Mouse (Mus musculus) 3134 (cell line): ENCODE data around the gene Erbin.
A peak's percentile ranks its signal among the peaks of the same experiment; 100 is the strongest.

Experiments used
- DNase-seq: peaks from one replicate; pipeline ENCODE4 v3.0.0-alpha.2; 2011; ENCODE audit warnings: low spot score; ENCODE audit not compliant: insufficient read length; ENCODE audit errors: extremely low read depth

Erbin gene

GRCm38 (mm10) chr13:103819377-103819776, 100.9 kb downstream of the Erbin start:
- DNase-seq, result no peak

DNA sequence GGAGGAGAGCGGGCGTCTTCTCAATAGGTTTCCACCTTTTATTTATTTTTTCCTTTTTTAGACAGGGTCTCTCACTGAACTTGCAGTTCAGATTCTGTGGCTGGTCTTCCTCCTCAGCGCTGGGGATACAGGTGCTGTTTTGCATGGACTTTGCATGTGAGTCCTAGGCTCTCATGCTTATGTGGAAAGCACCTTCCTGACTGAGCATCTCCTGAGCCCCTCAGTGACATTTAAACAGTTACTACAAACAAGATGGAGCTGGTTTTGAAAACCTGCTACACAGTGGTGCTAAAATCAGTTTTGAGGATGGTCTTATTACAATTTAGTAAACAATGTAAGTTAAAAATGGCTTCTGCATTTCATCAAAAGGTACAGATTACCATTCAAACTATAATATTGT, 102.4 kb downstream of the Erbin start:
- DNase-seq, result no peak

DNA sequence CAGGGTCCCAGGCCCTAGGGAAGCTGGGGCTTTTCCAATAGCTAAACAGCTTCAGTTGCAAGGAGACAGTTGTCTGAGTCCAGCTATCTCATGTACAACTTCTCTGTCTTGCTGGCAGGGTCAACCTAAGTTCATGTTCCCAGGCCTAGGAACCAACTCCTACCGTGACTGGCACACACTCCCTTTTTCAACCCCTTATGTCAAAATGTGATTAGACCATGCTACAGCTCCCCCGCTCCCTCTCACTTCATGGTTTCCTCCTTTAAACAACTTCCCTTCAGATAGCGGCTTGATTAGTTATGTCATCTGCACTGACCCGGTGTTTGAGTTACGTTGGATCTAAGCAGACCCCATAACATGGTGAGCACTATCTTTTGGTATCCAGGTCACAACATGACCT, 112.8 kb downstream of the Erbin start:
- DNase-seq, result no peak

- no peak for DNase-seq
Observed at GRCm38 (mm10) chr13:103806210-103806851, 114.0 kb downstream of the Erbin start.

- no peak for DNase-seq
Observed at GRCm38 (mm10) chr13:103803721-103804120, 116.6 kb downstream of the Erbin start.

DNA sequence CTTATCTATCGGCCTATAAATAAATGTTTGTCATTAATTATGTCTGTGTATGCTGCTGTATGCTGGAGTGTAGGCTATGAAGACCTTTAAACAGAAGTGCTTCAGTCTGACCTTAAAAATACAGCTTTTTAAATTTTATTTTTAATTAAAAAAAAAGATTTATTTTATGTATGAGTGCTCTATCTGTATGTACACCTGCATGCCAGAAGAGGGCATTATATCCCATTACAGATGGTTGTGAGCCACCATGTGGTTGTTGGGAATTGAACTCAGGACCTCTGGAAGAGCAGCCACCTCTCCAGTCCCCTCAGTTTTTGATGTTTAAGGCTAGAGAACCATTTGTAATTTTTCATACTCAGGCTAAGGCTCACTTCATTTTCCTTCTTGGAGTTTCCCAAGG, 119.3 kb downstream of the Erbin start:
- DNase-seq, result no peak

- DNase-seq, result no peak
Observed at GRCm38 (mm10) chr13:103794688-103795543, 125.4 kb downstream of the Erbin start.

DNA sequence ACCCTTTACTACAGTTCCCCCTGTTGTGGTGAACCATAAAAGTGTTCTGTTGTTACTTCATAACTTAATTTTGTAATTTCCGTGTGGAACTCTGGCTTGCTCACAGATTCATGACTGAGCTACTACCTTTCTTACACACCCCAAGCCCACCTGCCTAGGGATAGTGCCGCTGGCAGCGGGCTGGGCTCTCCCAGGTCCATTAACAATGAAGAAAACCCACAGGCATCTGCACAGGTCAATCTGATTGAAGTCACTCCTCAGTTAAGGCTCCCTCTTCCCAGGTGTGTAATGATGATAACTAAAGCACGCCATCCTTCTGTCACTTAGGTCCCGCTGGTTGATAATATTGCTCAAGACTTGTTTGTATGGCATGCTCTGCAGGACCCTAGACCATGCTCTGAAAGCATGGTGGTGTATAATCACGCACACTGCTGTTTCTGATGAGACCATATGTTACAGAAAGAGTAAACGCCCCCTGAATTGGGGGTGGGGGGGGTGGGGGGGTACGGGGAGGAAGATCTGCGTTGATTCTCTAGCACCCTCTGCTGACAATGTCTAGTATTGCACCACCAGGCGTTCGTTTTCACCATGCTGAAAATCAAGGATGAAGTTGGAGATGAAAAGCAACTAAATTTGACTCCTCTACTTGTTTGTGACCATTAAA, 140.3 kb downstream of the Erbin start:
- DNase-seq, result no peak

- DNase-seq, result no peak
Observed at GRCm38 (mm10) chr13:103777126-103777525, 143.2 kb downstream of the Erbin start.

GRCm38 (mm10) chr13:103774119-103774757, 146.1 kb downstream of the Erbin start, which contains the start of gene Srek1:
TSS of gene Srek1 (minus strand) at chr13:103774608.
- DNase-seq, result peak; percentile 94

- peak; percentile 91 for DNase-seq
Observed at GRCm38 (mm10) chr13:103773407-103774118, 146.8 kb downstream of the Erbin start.

DNA sequence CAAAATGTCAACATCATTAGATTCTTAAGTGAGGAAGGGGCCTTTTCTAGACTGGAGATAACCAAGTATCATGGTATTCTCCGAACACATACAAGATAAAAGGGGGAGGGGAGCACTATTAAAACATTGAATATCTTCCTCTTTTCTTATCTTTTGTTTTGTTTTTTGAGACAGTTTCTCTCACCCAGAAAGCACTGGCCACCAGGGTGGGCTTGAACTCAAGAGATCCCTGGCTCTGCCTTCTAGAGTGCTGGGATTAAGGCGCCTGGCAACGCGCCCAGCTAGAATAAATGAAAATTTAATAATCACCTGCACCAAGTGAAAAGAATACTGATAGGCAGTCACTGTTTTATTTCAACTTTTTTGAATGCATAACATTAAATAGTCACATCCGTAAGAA, 147.4 kb downstream of the Erbin start:
- no peak for DNase-seq

DNA sequence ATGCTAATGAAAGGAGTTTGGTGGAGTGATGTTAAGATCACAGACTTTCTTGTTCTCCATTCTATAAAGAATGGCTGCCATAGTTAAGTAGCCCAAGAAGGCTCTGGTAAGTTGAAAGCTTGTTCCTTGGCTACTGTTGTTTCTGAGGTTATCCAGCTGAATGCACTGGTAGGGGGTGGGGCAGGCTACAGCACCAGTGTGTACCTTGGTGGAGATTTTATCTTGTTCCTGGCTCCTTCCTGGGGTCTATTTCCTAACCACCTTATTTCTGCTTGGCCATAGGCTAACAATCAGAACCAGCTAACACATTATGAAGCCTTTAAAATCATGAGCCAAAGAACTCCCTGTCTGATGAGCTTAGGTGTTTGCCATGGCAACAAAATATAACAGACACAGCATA, 149.5 kb downstream of the Erbin start:
- no peak for DNase-seq
